Mouse (Mus musculus) cerebellum, adult 11 months (tissue): Measurements from ENCODE around the gene Epor.

Experiments
- DNase-seq: peaks from one replicate; pipeline ENCODE4 v3.0.0; 2022

Gene Epor

GRCm38 (mm10) chr9:21935466-21936131, 27.7 kb downstream of the Epor start:
- no peak for DNase-seq

- DNase-seq = no peak
Observed at GRCm38 (mm10) chr9:21934021-21934420, 29.3 kb downstream of the Epor start.

- DNase-seq = no peak
Observed at GRCm38 (mm10) chr9:21932445-21933137, 30.7 kb downstream of the Epor start.

- no peak for DNase-seq
Observed at GRCm38 (mm10) chr9:21932006-21932405, 31.3 kb downstream of the Epor start.

GRCm38 (mm10) chr9:21929208-21929607, 34.1 kb downstream of the Epor start:
- no peak for DNase-seq

- peak; percentile 91 for DNase-seq
Observed at GRCm38 (mm10) chr9:21927208-21927753, 36.0 kb downstream of the Epor start, which contains the start of the genes Ccdc159 and Tmem205. Ccdc159 (plus strand) TSS chr9:21927471. Tmem205 (minus strand) TSS chr9:21927556.

GRCm38 (mm10) chr9:21926784-21927183, 36.5 kb downstream of the Epor start:
- DNase-seq = no peak

GRCm38 (mm10) chr9:21926155-21926554, 37.2 kb downstream of the Epor start:
- no peak for DNase-seq

GRCm38 (mm10) chr9:21925506-21925905, 37.8 kb downstream of the Epor start:
- DNase-seq = no peak

GRCm38 (mm10) chr9:21925034-21925433, 38.3 kb downstream of the Epor start:
- no peak for DNase-seq

GRCm38 (mm10) chr9:21924099-21924493, 39.2 kb downstream of the Epor start:
- DNase-seq = no peak

- DNase-seq = no peak
Observed at GRCm38 (mm10) chr9:21923490-21924098, 39.7 kb downstream of the Epor start.

- DNase-seq = no peak
Observed at GRCm38 (mm10) chr9:21923036-21923435, 40.3 kb downstream of the Epor start.

- no peak for DNase-seq
Observed at GRCm38 (mm10) chr9:21918692-21919384, 44.5 kb downstream of the Epor start.

- peak; percentile 88 for DNase-seq
Observed at GRCm38 (mm10) chr9:21918035-21918592, 45.2 kb downstream of the Epor start, which contains the start of gene Rab3d. Rab3d (minus strand) TSS chr9:21918192.

- peak; percentile 64 for DNase-seq
Observed at GRCm38 (mm10) chr9:21917493-21918034, 45.7 kb downstream of the Epor start.

- DNase-seq = no peak
Observed at GRCm38 (mm10) chr9:21916851-21917492, 46.3 kb downstream of the Epor start.

GRCm38 (mm10) chr9:21909474-21910223, 53.7 kb downstream of the Epor start:
- DNase-seq = peak; percentile 23
